In genomic region chr12:37310786-37311185, GRCm38 (mm10) we compare ENCODE assay signal across 15 mouse cellular contexts.
"Had no signal": no experiment of that assay in that cellular context is flagged by ENCODE, and none has a peak within 500 bp of the region (broad histone marks: within the 10 kb centered on the region; RNA-seq: fewer than 3 reads in every experiment).

No protein-coding gene starts in this region.

- H3K4me1 ChIP-seq: liver, embryonic 13.5 days; lung, embryonic 15.5 days; neural tube, embryonic 13.5 days had no signal

- H3K27ac ChIP-seq: left cerebral cortex, adult 2 months; limb, embryonic 12.5 days; liver, embryonic 13.5 days; lung, embryonic 15.5 days; neural tube, embryonic 13.5 days; stomach, postnatal 0 days had no signal

- DNase-seq: kidney, adult 8-10 months; kidney, postnatal 25 days; liver; liver, embryonic 13.5 days; liver, postnatal 0 days; lung, postnatal 14 days; midbrain, embryonic 14.5 days; right cerebral cortex, adult 18-20 months; right cerebral cortex, postnatal 25 days; thymus, postnatal 4 days had no signal

- H3K4me2 ChIP-seq: limb, embryonic 12.5 days; liver, embryonic 13.5 days; lung, embryonic 15.5 days; neural tube, embryonic 13.5 days had no signal

- H3K27me3 ChIP-seq: limb, embryonic 12.5 days; liver, embryonic 13.5 days; lung, embryonic 15.5 days; neural tube, embryonic 13.5 days had no signal

- H3K9ac ChIP-seq: limb, embryonic 12.5 days; liver, embryonic 13.5 days; liver, postnatal 0 days; lung, embryonic 15.5 days; neural tube, embryonic 13.5 days had no signal

- H3K9me3 ChIP-seq: limb, embryonic 12.5 days; liver, embryonic 13.5 days; lung, embryonic 15.5 days; neural tube, embryonic 13.5 days had no signal

- H3K36me3 ChIP-seq: limb, embryonic 12.5 days; liver, embryonic 13.5 days; lung, embryonic 15.5 days; neural tube, embryonic 13.5 days had no signal

- H3K4me3 ChIP-seq: left cerebral cortex, adult 2 months; limb, embryonic 12.5 days; liver, embryonic 13.5 days; lung, embryonic 15.5 days; neural tube, embryonic 13.5 days had no signal

- ATAC-seq: liver, postnatal 0 days had no signal
